Mouse (Mus musculus) left cerebral cortex, adult 2 months (tissue): Measurements from ENCODE around the gene Pex26. TPM values are rescaled to one million over a fixed set of nuclear protein-coding genes. Genes with fewer than 3 reads are reported as not detected.

Source experiments
- DNase-seq, 2 experiments: peaks; one replicate each; pipeline ENCODE4 v3.0.0; 2021 to 2022; ENCODE audit warnings: low spot score in 2 of 2, mixed read lengths in 1 of 2; ENCODE audit errors: extremely low spot score in 1 of 2
- H3K27ac ChIP-seq: fragments of 200-600 bp; 2 replicates; pipeline ENCODE4 v1.8.1; 2022
- H3K4me3 ChIP-seq: fragments of 200-600 bp; 2 replicates; pipeline ENCODE4 v1.8.1; 2022
- CTCF ChIP-seq: fragments of 200-600 bp; IDR thresholded peaks from 2 replicates; pipeline ENCODE4 v1.8.1; 2022; ENCODE audit warnings: antibody characterized with exemption, mild to moderate bottlenecking, moderate library complexity
- intact Hi-C: fragments of 180-260 bp; cut with DNase I; formaldehyde crosslinking; loops from one replicate; pipeline ENCODE4 v1.15.1; 2025
- total RNA-seq, 2 experiments: library from RNA; stranded (reverse); gene quantifications; 2 replicates each; pipeline ENCODE4 v1.2.3; 2021

The Pex26 gene
- total RNA-seq, 2 experiments from 2014 or later: 15.0 to 15.1 TPM

DNA sequence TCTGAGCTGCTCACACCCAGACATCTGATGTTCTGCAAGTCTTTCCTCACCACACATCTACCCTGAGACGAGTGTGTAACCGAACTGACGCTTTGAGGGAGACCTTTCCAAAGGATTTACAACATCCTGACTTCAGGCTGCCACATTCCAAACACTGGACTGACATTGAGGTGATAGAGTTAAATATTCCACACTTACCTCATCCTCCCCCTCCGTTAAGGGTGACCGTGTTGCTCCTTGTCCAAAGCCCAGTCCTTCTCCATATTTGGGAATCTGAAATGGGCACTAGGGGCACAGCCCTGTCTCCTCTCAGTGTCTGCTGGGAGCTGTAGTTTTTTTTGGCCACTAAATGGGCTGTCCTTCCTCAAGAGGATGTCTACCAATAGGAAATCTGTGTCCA lies 10.0 kb upstream of the Pex26 start:
- DNase-seq: no peak
- TF ChIP-seq CTCF: no peak
- Histone ChIP-seq H3K27ac (no peak overlapping the region), H3K4me3 (no peak overlapping the region)
- intact Hi-C loops: no loop called here

DNA sequence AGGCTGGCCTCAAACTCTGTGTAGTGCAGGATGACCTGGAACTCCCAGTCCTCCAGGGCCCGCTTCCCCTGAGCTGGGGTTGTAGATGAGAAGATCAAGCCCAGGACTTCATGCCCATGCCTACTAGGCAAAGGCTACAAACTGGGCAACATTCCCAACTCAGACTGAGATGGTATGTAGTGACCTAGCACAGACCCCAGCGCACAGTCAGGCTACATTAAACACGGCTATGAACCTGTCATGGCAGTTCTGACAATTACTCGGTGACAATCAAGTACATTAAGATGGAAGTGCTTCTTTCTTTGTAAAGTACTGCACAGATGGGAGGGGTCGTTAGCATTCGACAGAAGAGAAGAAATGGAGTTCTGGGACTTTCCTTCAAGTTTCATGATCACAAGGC lies 8.7 kb upstream of the Pex26 start:
- intact Hi-C loops: loop anchor here (5.0 kb wide), 2 partner anchors 62 to 162 kb away; no protein-coding TSS in a partner anchor
- Histone ChIP-seq H3K27ac (no peak overlapping the region), H3K4me3 (no peak overlapping the region)
- no peak for DNase-seq
- no peak for TF ChIP-seq CTCF

DNA sequence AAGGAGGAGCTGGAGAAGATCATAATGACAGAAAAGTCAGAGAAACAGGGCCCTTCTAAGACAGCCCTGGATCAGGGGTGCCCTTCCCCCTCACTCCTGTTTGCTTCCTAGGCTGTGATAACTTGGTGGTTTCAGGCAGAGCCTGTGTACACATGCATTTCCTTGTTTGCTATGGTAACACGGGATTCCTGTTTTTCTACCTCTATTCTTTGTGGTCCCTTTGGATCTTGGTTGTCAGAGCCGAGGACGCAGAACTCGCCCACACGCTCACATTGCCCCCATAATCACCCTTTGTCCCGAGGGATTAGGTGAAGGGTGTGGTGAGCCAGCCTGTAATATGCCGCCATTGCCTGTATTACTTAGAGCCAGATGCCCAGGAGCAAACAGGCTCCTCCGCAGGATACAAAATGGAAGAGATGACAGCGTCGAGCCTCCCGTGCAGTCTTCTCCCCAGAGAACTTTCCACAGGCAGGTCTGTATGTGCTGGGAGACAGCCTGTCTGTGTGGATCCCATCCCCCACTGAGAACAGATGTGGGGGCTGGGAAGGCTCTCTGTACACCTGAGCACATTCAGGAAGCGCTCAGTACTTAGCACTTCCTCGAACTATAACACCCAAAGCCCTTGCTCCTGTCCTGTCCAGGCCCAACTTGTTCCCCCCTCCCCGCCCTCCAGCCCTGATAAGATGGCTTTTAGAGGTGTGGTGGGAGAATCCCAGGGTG lies 7.3 kb upstream of the Pex26 start:
- intact Hi-C loops: loop anchor here (5.0 kb wide), 2 partner anchors 64 to 164 kb away; no protein-coding TSS in a partner anchor

DNA sequence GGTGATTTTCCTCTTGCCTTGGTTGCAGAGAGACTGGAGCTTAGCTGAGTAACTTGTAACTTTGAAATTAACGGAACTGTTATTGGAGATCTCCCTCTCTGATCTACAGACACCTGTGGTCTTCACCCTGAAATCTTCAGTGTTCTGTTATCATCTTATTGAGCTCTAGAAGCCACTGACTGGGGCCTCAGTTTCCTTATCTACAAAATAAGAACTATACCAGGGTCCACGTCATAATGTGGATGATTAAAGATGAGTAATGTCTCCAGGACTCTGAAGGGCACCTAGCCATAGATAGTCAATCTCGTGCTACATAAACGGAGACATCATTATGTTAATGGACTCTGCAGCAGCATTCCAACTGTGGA lies 6.8 kb upstream of the Pex26 start:
- H3K27ac ChIP-seq: no peak overlapping the region
- no peak for TF ChIP-seq CTCF
- intact Hi-C loops: loop anchor here (5.0 kb wide), 2 partner anchors 64 to 164 kb away; no protein-coding TSS in a partner anchor
- no peak for DNase-seq
- H3K4me3 ChIP-seq: no peak overlapping the region

More for the DNA sequence above, 7.3 kb upstream of the Pex26 start:
- no peak for TF ChIP-seq CTCF
- no peak for DNase-seq
- no peak overlapping the region for H3K27ac ChIP-seq
- H3K4me3 ChIP-seq: no peak overlapping the region

DNA sequence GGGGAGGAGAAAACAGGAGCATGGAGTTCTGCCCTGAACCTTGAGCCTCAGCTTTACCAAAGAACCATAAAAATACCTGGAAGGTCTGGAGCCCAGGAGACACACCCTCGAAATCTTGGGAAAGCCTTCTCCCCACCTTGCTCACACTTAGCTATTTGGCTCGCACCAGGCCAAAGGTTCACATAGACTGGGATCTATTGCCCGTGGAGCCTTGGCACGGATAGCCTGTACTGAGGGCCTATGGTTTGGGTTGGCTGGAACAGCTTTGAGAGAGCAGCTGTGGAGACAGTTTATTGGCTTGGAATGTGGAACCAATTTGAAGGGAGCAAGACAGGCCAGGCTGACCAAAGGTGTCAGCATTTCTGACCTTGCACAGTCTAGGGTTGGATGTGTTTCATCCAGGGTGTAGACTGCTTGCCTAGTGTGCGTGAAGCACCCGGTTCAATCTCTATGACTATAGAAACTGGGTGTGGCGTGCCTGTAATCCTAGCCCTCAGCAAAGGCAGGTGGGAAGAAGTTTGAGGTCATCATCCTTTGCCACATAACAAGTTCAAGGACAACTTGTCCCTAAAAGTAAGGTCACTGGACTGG lies 6.3 kb upstream of the Pex26 start:
- Histone ChIP-seq H3K27ac (no peak overlapping the region), H3K4me3 (no peak overlapping the region)
- TF ChIP-seq CTCF: no peak
- no peak for DNase-seq
- intact Hi-C loops: loop anchor here (5.0 kb wide), 2 partner anchors 65 to 165 kb away; no protein-coding TSS in a partner anchor

DNA sequence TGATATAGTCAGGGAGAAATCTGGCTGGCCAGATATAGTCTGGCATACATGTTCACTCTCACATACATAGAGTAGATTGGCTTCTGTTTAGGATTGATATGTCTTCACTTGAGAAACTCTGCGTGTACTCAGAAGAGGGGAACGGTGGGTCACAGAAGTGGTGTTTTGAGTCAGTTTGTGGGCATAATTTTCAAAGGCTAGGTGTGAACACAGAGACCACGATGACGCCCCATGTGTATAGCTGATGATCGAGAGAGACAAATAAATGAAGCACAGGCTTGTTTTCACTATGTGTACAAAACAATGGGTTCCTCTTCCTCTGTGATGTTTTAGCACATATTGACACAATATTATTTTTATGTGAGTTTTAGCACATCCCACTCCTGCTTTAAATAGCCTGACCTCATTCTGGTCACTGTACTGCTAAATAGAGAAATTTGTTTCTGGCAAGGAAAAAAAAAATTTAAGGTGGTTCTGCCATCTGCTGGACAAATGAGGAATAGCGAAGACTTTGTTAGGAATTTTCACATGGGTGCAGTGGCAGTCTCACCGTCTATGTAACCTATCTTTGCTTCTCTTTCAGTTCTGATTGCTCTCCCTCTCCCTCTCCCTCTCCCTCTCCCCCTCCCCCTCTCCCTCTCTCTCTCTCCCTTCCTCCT lies 4.6 kb upstream of the Pex26 start:
- TF ChIP-seq CTCF: peak; percentile 80
- peak; percentile 73 to 74 for DNase-seq
- intact Hi-C loops: loop anchor here (2.0 to 5.0 kb wide), 5 partner anchors 48 to 280 kb away; partner anchors contain the start of gene Mical3
- H3K27ac ChIP-seq: peak overlapping the region; percentile 12
- no peak overlapping the region for H3K4me3 ChIP-seq

DNA sequence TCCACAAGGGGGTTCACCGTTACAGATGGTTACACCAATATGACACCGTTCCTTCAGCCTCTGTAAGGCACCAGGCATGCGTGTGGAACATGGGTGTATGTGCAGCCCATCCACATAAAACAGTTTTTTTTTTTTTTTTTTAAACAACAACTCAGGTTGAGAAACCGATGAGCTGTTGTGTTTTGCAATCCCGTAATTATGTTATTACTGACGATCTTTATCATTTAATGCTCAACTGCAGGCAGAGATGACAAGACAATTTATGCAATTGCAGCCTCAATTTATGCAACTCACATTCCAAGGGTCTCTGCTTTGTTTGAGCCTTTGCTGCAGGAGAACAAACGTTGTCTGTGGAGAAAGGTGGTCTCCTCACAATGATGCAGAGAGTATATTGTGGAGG lies 3.6 kb upstream of the Pex26 start:
- intact Hi-C loops: loop anchor here (2.0 to 10.0 kb wide), 7 partner anchors 49 to 355 kb away; partner anchors contain the start of gene Mical3
- DNase-seq: no peak
- no peak overlapping the region for H3K27ac ChIP-seq
- no peak for TF ChIP-seq CTCF
- no peak overlapping the region for H3K4me3 ChIP-seq

DNA sequence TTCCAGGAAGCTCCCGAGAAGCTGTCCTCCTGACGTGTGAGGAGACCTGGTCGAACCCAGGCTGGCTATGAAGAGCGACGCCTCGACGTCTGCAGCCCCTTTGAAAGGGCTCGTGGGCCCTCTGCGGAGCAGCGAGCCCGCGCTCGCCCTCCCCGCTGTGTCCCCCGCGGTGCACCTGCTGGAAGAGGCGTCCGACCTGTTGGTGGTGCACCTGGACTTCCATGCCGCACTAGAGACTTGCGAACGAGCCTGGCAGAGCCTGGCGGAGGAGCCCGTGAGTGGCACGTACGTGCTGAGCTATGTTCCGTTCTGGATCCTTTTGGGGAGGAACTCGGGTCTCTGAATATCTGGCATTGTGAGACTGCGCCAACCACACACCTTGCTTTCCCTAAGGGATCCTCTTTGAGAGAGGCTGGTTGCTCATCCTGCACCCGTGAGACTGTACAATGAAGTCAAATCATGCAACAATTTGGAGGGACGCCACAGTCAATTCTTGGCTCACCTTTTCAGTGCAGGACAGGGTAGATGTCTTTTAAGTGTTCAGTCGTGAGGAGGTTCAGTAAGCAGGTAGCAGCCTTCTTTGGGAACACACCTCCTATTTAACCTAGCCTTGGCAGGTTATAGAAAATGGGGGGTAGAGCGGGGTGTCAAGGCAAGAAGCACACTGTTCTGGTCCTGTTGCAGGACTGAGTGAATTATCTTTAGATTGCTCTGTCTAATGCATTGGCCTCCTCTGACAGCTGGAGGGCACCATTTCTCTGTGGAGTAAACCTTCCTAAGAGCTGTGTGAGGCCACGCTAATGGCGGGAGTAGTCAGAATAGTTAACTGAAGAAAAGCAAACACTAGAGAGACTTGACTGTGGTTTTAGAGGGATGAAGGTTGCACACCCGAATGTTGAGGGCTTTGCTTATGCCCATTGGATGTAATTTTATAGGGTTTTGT lies 1.0 kb downstream of the Pex26 start:
- Histone ChIP-seq H3K27ac (peak overlapping the region; percentile 90), H3K4me3 (peak overlapping the region; percentile 76)
- TF ChIP-seq CTCF: peak; percentile 73
- intact Hi-C loops: loop anchor here (2.0 to 10.0 kb wide), 3 partner anchors 76 to 350 kb away; no protein-coding TSS in a partner anchor
- peak; percentile 33 to 47 for DNase-seq

DNA sequence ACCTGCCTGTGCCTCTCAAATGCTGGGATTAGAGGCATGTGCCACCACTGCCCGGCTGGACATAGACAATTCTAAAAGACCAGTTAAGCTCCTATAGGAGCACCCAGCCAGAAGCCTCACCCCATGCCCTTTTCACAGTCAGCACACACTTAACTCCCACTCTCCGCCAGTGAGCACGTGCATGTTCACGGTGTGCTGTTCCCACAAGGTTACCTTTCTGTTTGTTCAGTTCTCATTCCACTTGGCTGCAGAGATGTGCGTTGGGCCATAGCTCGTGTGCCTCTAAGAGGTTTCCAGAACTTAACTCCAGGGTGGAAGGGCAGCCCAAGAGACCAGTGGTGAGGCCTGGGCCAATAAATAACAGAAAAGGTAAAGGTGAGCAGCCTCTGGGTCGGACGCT lies 1.8 kb downstream of the Pex26 start:
- intact Hi-C loops: loop anchor here (2.0 to 10.0 kb wide), 3 partner anchors 76 to 350 kb away; no protein-coding TSS in a partner anchor
- DNase-seq: no peak
- peak overlapping the region; percentile 76 for H3K4me3 ChIP-seq
- TF ChIP-seq CTCF: no peak
- H3K27ac ChIP-seq: no peak overlapping the region

DNA sequence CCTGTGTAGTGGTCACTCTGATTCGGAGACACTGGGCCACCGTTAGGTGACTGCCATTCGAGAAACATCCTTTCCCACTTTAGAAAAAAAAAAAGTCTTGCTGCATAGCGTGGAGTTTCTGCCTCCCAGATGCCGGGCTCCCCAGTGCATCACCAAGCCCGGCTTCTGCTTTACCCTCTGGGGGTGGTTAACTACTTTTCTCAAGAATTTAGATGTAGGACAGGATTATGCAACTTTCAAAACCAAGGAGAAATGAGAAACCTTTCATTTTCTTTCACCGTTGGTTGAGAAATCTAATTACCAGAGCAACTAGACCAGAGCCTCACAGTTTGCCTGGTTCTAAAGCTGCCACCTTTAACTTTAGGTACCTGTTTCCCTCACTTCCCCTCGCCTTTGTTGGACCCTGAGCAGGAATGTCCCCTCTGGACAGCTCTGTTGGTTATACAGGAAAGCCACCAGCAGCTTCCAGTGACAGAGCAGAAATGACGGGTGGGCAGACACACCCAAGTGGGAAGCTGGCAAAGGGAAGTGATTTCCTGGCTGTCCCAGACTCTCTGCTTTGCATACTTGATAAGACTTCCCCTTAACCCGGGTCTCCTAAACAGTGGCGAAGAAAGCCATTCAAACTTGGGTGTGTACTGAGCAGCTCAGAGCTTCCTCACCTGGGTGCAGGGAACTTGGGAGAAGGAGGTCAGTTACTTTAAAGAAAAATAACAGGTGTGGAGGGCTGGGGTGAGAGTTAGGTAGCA lies 8.0 kb downstream of the Pex26 start:
- no peak overlapping the region for H3K27ac ChIP-seq
- H3K4me3 ChIP-seq: no peak overlapping the region
- DNase-seq: no peak
- intact Hi-C loops: no loop called here
- no peak for TF ChIP-seq CTCF
